Mouse (Mus musculus) retina, postnatal 7 days (tissue): ENCODE results near the gene Chn2.

Experiments
- DNase-seq: peaks from one replicate; pipeline ENCODE4 v3.0.0-alpha.2; 2012; ENCODE audit warnings: low read depth, low spot score

Gene Chn2

DNA sequence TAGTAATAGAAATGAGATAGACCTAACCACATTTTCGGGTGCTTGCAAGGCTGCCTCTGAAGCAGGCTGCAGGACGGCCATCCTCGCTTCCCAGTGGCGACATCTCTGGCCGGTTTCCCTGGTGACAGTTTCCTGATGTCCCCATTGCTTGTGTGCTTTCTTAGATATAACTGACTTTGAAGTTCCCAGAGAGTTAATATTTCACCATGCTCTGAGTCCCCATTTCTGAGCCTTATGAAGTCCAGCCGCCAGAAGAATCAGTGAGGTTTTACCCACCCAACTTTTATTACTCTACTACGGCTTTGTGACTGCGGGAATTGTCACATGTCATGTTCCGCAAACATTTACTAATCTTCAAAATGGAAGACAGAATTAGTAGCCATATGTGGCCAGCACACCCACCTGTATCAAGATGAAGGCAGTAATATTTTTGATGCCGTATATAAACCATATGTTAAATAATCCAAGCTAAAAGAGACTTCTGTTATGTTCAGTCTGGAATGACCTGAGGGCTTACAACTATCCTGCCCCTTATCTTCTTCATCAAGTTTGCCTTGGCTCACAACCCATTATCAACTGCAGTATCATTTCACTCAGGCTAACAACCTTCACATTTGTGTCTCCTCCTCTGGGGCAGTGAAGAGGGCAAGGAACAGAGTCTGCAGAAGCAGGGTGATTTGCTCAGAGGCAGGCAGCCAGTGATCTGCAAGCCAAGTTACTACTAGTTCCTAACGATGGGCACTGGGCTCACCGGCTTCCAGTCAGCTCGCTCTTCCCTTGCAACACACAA lies 192.6 kb downstream of the Chn2 start:
- DNase-seq, result no peak

DNA sequence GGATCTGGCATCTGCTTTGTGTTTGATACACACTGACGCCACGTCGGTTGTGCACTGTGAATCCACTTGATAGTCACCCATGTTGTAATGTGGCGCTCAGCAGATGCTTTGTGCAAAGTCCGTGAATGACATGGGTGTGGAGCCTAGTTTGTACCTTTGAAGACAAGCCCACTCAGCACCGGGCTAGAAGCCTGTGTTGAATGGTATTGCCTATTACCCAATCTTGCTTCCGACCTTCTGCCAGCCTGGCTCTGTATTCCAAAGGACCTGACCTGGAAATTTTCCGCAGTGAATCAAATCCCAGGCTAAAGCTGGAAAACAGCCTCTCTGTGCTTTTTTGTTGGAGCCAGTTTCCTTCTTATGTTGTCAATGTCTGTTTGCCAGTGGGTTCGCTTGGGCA lies 197.1 kb downstream of the Chn2 start:
- no peak for DNase-seq

DNA sequence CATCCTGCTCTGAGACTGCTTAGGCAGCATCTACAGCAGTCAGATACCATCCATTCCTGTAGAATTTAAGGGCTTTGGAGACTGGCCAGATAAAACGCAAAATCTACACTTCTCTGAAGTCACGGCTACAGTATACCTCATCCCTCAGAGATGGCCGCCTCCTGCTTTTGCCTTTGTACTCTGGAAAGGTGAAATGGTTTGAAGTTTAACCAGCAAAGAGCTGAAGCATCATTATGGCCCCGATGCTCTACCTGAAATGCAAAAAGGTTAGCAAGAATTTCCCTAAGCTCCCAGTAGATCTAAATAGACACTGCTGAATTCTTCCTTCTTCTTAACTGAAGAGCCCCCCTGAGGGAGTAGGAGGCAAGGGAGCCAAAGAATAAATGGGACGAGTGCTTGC lies 202.4 kb downstream of the Chn2 start:
- no peak for DNase-seq

DNA sequence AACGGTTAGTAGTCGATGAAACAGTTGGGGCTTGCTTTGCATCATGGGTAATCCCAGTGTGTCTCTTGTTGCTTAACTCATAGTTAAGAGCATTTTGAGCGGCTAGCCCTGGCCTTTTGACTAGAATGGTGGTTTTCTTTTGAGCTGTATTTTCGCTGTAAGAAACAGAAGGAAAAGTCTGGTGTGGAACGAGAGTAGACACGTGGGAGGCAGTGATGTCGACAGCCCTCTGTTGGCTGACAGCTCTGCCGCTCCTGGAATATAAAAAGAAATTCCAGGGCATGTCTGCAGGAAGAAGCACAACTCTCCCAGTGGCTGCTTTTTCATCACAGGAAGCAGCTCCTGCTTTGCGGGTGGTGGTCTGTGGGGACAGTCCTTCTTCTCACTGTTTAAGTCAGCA lies 202.9 kb downstream of the Chn2 start:
- no peak for DNase-seq

DNA sequence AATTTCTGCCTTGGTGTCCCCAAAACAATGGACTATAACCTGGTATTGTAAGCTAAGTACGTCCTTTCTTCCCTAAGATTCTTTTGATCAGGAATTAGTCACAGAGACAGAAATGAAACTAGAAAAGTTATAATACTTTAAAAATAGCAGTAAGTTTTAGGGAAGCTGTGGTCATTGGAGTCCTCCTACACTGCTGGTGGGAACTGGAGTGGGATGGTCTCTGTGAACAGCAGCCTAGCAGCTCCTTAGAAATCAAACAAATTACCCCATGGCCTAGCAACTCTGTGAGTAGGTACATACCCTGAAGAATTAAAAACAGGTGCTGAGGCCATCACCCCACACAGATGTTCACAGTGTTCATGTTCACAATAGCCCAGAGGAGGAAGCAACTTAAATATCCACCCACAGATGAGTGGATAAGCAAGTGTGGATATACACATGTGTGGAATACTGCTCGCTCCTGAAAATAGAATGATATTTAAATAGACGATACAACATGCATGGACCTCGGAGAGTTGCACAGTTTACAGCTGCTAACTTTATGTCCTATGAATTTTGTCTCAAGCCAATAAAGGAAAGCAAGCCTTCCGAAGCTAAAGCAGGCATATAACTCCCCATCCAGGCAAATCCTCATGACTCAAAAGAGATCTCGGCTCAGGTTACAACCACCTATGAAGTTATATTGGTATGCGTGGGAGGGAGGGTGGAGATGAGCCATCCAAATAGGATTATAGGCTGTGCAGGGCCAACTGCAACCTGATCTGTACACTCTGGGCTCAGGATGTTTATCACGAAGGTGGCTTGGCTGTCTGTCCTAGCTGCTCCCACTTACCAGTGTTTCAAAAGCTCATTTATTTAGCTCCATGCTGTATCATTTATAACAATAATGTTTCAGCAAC lies 209.2 kb downstream of the Chn2 start:
- no peak for DNase-seq

DNA sequence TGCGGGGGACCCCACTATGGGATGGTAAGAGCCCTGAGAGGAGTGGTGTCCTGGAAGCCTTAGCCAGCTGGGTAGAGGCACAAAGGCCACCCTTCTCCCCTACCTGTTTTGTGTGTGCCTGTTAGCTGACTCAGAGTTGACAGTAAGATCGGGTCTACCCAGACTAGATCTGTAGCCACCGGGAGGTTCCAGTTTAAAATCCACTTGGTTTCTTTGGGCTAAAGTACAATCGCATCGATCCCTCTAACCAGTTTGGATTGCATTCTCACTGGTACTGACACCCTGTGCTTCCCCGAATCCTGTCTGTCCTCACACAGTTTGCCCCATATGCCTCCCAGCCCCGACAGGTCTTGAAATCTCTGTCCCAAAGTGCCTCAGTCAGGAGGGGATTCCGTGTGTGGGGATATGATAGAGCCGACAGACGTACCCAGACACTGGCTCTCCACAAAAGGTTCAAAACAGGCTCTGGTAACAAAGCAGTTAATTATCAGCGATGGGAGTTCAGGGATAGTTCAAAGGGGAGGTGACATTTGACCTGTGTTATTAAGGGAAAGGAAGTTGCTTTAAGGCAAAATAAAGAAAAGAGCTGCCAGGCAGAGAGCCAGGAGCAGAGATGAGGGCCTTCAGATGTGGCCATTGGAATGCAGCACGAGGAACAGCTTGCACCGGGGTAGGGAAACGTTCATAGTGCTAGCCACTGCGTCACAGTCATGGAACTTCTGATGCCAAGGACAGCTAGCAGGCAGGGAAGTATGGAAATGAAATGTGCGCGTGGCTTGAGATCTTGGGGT lies 212.2 kb downstream of the Chn2 start:
- no peak for DNase-seq

DNA sequence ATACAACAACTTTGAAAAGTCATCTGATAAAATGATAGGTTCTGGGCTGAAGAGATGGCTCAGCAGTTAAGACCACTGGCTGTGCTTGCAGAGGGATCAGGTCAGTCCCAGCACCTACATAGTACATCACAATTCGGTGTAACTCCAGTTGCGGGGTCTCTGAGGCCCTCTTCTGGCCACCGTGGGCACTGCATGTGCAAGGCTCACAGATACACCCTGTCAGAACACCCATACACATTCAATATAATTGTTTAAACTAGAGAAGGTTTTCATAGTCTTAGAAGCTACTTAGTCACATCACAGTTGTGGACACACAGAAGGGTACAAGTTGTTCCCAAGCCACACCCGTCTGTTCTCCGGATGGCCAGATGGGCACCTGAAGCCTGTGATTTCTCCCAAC lies 213.9 kb downstream of the Chn2 start:
- no peak for DNase-seq

DNA sequence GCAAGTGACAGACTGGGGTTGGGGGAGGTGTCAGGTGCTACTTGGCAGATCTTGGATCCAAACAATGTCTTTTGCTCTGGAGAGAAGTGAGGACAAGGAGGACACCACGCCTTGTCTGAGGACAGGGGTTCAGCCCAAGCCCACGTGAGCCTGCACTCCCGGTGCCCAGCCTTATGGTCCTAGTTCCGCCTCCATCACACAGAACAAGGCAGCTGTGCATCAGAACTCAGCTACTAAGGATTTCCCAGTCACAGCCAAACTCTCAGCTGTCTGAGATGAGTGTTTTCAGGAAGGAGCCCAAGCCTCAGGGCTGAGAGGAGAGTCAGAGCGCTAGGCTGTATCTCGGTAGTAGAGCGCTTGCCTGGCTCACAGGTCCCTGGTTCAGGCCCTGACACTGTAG lies 214.5 kb downstream of the Chn2 start:
- DNase-seq, result no peak

DNA sequence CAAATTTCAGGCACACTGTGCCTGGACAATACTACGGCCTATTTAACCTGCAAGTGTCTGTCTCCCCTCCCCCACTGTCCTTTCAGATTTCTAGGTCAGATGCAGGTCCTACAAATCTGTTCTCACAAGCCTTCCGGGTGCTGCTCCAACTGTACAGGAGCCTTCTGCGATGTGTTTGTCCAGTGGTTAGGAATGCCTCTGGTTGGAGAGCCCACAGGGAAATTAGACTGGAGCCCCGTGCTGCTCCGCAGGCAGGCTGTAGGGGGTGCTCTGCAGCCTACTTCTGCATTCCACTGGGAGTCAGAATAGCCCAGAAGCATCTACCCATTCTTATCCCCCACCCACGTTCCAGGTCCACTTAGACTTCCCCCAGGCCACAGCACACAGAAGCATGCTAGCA lies 215.4 kb downstream of the Chn2 start:
- no peak for DNase-seq

DNA sequence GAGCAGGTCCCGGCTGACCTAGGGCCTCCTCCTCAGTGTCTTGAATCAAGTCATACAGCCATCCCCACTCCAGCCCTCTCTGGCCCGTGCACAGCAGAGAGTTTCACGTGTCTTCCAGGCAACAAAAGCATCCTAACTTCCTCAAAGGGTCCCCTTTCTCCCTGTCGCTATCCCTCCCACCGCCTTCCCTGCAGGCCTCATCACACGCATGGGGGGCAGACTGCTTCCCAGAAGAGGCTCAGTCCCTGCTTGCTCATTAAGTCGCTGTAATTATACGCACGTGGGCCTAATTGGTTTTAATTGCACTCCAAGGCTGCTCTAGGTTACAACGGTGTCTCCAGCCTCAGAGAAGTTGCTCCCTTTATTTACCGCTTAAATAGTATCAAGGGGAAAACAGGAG lies 216.0 kb downstream of the Chn2 start:
- DNase-seq, result no peak

DNA sequence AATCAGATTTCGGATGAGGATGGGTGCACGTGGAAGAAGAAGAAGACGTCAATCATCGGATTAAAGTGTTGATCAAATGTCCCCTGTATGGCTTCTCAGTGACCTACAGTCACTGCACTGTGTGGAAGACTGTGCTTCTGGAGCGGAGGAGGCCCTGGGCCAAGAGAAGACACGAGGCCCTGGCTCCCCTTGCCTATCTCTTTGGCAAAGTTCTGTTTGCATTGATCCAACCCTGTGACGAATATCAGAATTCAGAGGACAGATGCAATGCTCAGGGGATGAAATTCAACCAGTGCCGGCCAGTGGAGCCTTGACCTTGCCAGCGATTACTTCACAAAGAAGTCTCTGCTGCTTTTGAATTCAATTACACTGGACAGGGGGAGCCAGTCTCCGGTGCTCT lies 217.0 kb downstream of the Chn2 start:
- DNase-seq, result no peak

DNA sequence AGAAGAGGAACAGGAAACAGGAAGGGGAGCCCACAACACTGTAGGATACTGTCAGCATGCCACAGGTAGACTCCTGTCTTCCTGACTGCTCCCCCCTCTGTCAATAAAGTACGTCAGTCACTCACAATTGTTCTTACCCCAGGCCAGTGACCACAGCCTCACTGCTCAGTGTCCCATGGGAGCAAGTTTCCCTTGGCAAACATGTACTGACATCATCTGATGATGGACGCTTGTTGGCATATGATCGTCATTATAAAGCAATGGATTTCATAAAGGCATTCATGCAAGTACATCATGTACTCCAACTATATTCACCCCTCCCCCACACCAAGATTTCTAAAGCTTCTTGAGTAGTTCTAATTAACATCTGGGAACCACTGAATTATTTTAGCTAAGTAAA lies 218.2 kb downstream of the Chn2 start:
- no peak for DNase-seq

DNA sequence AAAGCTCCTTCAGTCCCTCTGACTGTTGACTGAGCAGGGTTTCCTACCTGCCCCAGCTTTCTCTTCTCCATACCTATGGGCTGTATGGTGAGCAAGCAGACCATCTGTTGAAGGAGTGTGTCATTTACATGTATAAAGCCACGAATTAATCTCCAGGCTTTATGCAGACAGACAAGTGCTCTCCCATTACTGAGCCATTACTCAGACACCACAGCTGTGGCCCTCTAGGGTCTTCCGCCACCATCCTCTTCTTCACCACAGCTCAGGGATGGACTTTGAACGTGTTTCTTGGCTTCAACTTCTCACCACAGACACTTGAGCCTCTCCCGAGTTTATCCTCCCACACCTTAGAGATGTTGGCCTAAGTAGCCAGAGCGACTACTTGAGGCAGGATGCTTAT lies 219.1 kb downstream of the Chn2 start:
- DNase-seq, result no peak

DNA sequence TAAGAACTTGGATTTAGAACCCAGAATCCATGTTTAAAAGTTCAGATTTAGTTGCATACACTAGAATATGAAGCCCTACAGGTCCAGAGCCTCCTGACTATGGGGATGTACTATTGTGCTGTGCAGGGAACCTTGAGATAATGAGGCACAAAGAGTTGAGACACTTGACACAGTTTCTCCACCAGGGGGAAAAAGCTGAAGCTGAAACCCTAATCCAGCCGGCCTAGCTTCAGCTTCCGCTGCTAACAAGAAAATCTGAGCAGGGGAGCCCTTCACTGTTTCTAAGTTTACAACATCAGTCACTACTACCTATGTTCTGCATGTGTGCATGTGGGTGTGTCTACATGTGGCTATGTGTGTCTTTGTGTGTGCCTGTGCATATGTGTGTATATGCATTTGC lies 223.4 kb downstream of the Chn2 start:
- no peak for DNase-seq

DNA sequence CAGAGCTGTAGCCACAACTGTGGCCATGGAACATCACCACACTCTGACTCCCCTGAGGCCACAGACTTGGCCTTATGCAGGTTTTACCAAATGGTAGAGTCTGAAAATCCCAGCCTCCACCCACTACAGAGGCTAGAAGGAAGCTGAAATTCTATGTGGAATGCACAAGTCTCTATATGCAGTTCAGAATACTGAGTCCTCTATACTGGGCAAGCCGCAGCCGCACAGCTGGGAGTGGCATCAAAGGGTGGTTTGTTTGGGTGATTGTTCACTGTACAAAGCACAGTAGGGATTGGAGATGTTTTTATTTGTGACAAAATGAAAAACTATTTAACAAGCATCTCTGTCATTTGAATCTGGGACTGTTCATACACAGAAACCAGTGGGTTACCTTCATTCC lies 224.5 kb downstream of the Chn2 start:
- DNase-seq, result no peak

DNA sequence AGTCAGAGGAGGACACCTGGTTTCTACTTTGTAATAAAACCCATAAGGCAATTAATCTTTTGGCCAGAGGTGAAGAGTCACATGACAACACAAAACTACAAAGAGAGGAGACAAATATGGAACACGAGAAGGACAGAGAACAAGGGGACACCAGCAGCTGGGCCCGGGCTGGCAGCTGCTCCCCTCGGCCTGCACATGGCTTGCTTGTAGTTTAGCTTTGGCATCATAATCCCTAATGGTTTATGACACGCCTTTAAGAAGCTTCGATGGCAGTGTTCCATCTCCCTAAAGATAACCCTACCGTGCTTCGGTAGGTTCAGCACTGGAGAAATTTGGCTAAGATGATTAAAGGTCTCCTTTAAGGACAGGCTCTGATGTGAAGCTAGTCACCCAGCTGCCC lies 225.2 kb downstream of the Chn2 start:
- no peak for DNase-seq

DNA sequence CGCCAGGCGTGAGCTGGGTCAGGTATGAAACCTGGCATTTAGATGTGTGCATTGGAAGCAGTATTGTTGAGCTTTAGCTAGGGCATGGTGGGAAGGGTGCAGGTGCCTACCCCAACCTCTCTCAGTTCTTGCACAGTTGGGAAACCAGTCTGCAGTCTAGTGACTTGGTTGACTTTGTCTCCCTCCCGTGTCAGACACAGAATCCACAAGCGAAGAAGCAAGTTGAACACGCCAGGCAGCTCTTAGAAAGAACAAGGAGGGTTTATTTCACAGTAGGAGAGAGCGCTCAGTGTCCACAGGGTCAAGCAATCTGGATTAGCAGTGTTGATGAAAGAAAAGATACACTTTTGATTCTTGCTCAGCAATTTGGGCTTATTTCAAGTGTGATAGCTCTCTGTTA lies 226.0 kb downstream of the Chn2 start:
- DNase-seq, result no peak

DNA sequence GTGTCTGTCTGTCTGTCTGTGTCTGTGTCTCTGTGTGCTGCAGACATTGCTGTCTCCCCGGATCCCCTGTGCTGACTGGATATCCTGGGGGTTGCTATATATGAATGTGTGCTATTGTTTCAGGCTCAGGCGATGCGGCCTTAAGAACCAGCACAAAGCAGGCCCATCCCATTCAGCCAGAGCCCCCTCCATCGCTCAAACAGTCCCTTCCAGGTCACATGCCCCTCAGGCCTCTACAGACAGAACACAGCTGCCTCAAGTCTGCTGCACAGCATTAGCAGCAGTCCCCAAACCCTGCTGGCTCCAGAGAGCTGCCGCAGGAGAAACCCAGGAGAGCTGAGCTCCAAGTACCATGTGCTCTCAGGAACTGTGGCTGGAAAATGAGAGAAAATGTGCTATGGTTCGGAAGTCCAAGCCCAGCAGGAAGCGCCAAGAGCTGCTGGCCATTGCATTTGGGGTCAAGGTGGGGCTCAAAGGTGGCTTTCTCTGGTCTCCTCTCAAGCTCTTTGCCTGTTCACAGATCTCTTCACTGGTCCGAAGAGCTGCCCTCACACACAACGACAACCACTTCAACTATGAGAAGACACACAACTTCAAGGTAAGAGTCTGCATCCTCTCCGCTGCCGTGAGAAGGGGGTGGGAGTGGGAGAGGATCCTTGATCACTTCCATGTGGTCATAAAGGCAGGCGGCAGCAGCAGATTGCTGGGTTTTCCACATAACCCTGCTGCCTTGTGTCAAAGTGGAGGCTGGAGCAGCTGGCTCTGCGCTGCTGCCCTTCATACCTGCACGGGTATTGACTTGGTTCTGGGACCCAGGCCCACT lies 233.4 kb downstream of the Chn2 start:
- no peak for DNase-seq

DNA sequence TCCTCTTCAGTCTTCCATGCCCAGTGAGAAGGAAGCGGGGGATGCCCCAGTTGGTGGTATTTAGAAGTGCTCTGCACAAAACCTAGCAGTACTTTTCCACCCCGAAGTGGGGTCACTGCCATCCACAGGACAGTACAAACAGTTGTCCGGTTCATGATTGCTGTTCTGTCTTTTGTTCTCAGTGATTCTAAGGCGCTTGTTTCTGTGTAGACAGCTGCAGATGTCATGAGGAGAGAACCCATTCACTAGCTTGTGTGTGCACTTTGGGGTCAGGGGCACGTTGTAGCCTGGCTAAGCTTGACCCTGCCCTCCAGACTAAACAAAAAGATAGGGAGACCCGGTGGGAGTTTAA lies 234.0 kb downstream of the Chn2 start:
- DNase-seq, result no peak

DNA sequence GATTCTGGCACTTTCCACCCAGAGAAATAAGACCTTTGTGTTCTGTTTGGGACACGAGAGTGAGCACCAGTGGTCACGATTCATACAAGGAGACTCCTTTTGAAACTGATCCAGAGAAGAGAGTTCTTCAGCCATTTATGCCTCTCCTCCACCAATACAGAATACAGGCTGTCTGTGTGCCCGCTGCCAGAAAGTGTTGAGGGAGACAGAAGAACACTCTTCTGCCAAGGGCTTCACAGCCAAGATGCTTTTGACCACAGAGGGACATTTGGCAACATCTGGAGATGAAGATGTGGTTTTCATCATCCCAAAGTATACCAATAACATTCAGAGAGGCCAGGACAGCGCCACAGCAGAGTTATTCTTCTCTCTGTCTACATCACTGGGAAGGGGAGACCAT lies 237.9 kb downstream of the Chn2 start:
- DNase-seq, result no peak

DNA sequence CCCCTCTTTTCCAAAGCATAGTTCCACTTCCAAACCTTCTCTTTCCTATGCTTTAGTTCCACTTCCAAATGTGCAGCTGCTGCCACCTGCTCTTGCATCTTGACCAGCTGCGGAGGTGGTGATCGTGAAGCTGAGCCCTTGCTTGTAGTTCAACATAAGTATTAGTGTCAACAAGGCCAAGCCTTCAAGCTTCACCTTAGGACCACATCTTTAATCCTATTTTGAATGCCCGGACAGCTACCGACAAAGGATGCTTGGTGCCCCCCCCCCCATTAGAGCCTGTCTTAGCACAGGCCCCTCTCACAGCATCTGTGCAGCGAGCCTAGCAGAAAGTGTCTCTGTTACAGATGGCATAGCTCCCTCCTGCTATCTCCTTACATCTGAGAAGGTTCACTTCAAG lies 238.5 kb downstream of the Chn2 start:
- DNase-seq, result no peak

DNA sequence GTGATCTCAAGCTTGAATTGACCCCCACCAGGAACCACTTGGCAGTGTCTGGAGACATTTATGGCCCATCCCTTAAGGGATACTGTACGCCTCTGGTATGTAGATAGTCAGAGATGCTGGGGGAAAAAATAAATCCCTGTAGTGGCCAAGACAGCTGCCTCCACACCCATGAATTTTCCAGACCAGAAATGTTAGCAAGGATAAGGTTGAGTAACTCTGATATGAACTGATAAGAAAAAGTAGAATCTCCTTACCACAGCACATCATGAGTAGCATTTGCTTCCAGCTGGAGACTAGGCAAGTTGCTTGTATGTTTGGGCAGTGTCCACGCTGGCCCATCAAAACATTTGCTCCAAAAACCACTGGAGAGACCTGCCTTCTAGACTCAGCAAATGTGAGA lies 239.3 kb downstream of the Chn2 start:
- DNase-seq, result no peak
